Mouse (Mus musculus): ENCODE data around the gene Arhgef25.

GRCm38 (mm10) chr10:127218339-127218738 is 28.5 kb upstream of the Arhgef25 start:
- TF ChIP-seq POLR2A (IDR thresholded peaks at IDR 0.05; ENCODE audit: borderline replicate concordance, low read depth, low read length) (no peak), CTCF (IDR thresholded peaks at IDR 0.05; ENCODE audit: low read depth, low read length) (no peak)

All from bone marrow macrophage, adult 2 months (primary cell).